Mouse (Mus musculus) thymus, postnatal 4 days (tissue): Measurements from ENCODE around the gene Arpc1b.
"Not testable (repeated sequence)": the region's sequence is repeated elsewhere in the genome, so short reads cannot be mapped to it uniquely, and the experiment has no call there.

ENCODE experiments used
- DNase-seq: peaks from one replicate; pipeline ENCODE4 v3.0.0; 2021

The Arpc1b gene

DNA sequence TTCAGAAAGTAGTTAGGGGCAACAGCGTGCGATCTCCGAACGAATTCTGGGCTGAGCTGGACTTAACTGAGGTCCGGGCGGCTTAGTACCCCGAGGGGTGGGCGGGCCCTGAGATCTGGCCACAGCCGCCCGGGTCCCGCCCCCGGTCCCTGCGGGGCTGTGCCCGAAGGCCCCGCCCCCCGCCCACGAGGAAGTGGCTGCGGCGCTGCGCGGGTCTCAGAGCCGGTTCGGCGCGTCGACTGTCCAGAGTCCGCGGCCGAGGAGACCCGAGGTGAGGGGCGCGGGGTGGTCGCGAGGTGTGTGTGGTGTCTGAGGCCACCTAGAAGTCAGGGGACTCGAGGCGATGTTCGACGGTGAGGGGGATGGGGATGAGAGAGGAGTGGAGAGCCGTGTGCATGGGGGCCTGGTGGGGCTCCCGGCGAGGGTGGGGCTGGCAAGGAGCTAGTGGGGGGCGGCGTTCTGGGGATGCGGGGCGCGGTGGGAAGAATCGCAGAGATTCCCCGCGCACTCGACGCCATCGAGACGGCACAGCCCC is at the start of gene Arpc1b:
TSS of gene Arpc1b (plus strand) at position 145 of the 535 bp plus-strand sequence.
- peak; percentile 77 for DNase-seq

DNA sequence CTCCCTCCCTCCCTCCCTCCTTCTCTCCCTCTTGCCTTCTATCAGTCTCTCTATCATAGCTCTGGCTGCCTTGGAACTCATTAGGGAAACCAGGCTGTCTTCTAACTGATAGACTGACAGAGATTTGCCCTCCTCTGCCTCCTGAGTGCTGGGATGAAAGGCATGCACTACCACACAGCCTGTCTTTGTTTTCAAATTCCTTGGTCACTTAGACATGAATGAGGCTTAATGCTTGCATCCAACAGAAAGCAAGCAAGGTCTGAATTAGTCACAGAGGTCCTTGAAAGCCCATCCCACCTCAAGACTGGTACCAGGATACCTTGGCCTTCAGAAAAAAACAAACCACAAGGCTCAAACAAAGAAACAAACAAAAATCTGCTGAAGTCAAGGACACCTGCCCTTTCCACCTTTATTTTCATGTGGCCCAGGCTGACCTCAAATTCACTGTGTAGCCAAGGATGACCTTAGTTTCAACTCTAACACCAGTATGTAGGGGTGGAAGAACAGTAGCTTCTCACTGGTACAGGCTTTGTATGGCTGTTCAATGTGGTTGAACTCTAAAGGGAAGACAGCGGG is 49.2 kb upstream of the Arpc1b start:
- DNase-seq, result no peak

DNA sequence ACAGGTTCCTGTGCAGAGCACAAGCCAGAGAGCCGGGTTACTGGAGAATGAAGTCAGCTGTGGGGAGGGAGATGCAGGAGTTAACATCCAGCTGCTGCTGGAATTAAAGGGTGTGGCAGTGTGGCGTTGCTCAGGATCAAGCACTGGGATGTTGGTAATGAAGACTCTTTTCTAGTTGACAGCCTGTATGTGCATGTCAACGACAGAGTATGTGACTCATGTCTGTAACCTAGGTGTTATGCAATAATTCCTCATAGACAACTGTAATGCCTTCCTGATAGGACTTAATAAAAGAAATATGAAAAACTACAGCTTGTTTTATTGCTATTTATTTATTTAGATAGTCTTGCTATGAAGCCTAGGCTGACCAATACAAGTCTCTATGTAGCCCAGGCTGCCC is 45.2 kb upstream of the Arpc1b start:
- no peak for DNase-seq

DNA sequence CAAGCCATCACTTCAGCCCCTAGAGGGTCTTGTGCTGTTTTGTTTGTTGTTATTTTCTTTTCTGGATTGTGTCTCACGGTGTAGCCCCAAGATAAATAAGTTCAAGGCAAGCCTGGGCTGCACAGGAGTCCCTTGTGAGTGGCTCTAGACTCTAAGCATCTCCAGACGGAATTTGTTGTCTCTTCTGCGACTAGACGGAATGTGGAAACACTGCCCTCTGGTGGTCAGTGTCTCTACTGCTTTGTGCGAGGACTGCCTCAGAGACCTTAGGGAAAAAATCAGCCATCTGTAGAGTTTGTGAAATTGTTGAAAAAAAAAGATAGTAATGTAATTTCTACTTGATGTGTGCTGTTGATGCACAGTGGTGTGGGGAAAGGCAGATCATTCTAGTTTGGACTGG is 44.3 kb upstream of the Arpc1b start:
- DNase-seq, result peak; percentile 85

DNA sequence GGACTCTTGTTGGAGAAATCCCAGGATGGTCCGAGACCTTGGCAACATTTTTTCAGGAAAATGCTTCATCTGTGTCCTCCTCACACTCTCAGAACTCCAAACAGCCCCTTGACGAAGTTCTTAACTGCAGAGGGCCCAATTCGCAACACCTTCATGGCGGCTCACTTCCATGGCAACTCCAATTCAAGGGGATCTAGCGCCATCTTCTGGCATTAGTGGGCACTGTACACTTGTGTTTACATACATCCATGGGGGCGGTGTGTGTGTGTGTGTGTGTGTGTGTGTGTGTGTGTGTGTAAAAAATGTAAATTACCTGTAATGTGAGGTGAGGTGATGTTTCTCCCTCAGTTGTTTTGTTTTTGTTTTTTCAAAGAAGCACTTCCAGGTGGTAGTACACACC is 42.7 kb upstream of the Arpc1b start:
- DNase-seq, result peak; percentile 34

DNA sequence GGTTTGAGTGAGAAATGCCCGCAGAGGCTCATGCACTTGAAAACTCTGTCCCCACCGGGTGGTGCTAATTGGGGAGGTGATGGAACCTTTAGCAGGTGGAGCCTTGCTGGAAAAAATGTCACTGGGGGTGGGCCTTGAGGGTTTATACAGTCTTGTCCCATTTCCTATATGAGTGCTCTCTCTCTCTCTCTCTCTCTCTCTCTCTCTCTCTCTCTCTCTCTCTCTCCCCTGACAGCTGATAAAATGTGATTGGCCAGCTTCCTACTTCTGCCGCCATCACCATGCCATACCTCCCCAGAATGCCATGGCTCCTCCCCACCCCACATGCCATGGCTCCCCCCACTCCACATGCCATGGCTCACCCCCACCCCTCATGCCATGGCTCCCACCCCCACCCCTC is 38.9 kb upstream of the Arpc1b start:
- DNase-seq, result no peak

DNA sequence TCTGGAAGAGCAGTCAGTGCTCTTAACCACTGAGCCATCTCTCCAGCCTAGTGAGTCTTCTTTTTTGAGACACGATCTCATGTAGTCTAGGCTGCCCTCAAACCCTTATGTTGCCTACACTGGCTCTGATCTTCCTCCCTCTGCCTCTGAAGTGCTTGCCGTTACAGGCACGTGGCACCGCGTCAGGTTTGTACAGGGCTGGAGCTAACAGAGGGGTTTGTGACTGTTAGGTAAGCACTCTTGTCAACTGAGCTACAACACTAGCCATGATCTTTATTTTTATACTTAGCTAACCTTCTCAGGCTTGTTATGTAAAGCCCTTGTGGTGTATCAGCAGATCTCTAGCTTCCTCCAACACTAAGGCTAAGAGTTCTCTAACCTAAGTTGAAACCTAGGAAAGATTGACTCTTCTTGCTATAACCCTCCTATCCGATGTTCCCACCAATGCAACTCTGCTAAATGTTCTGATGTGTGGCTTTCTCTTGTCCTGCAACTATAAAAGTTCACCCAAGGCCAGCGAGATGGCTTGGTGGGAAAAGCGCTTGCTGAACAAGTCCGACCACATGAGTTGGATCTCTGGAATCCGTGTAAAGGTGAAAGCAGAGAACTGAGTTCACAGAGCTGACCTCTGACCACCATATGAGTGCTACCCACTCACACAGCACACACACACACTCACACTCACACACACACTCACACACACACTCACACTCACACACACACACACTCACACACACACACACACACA is 32.0 kb upstream of the Arpc1b start:
- no peak for DNase-seq

DNA sequence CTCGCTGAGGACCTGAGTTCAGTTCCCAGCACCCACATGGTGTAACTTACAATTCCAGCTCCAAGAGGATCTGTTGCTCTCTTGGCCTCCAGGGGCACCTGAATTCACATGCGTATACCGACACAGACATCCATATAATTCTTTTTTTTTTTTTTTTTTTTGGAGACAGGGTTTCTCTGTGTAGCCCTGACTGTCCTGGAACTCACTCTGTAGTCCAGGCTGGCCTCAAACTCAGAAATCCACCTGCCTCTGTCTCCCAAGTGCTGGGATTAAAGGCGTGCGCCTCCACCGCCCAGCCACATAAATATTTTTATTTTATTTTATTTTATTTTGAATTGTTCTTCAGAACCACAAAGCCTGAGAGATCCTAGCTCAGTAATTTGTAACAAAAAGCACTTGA is 30.8 kb upstream of the Arpc1b start:
- not testable (repeated sequence) for DNase-seq

DNA sequence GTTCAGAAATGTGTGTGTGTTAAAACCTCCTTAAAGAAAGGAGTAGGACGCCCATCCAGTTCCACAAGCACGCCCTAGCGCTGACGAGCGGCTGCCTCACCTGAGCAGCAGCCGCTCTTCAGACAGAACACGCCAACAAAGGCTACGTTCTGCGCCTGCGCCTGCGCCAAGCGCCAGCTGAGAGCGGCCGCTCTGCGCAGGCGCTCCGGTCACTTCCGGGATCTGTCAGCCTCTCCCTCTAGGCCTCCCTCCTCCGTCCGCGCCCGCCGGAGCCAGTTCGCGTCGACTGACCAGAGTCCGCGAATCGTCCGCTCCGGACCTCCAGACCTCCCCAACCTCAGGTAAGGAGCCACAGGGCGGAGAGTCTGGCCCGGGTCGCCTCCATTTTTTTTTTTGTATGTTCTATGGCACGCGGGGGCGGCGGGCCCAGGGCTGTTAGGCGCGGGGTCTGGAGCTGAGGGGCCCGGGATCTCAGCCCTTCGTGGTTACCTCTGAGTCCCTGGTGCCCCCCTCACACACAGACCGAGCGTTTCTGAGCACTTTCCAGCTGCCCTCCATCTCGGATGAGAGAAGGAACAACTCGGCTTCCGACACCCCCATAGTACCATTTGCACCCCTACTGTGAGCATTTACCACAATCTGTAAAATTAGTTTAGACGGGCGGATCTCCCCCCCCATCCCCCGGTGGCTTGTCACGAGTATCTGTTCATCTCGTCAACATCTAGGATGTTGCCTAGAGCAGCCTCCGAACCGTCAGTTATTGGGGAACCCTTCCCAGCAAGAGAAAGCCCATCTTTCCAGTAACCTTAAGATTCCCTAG is 30.2 kb upstream of the Arpc1b start, which contains the start of the genes Arpc1a and Kpna7:
TSS of gene Arpc1a (plus strand) at position 199 of the 820 bp plus-strand sequence.
TSS of gene Kpna7 (minus strand) at position 399 of the 820 bp plus-strand sequence.
- DNase-seq, result peak; percentile 98

DNA sequence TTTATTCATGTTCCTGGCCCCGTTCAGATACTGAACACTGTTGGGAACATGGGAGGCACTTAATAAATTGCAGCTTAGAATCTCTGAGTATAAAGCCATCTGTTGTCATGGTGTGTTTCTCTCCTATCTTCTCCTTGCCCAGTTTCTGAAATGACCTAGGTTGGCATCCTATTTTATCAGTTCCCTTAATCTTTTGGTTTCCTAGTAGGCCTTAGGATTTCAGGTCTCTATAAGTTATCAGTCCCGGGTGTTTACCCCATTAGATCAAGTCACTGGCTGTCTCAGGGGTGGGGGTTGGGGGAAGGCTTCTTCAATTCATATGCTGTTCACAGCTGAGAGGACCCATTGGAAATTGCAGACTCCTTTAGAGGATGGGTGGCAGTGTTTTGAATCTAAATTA is 29.2 kb upstream of the Arpc1b start:
- no peak for DNase-seq

DNA sequence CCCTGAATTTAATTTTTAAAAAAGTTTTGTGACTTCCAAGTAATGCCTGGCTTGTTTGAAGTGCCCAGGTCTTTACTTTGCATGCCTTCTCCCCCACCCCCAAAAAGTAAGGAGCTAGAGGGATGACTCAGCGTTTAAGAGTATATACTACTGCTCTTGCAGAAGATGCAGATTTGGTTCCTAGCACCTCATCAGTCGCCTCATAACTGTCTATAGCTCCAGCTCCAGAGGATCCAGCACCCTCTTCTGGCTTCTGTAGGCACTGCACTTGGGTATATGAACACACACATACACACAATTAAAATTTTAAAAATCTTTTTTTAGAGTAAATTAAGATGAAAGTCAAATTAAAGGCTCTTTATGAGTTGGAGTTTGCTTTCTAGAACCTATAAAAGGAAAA is 25.8 kb upstream of the Arpc1b start:
- no peak for DNase-seq

DNA sequence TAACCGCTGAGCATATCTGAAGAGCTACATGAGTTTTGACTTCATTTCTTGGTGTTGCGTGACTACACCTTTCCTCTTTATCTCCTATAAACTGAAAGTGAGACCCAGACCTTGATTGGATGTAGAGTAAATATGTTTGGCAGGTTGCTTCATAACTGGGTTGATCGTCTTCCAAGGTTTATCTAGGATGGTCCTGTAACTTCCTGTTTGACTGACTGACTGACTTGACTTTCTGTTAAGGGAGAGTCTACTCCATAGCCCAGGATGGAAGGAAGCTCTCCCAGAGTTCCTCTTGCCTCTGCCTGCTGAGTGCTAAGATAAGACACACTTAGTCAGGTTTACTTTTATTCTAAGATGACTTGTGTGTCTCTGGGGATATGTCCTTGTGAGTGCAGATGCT is 24.1 kb upstream of the Arpc1b start:
- DNase-seq, result no peak

DNA sequence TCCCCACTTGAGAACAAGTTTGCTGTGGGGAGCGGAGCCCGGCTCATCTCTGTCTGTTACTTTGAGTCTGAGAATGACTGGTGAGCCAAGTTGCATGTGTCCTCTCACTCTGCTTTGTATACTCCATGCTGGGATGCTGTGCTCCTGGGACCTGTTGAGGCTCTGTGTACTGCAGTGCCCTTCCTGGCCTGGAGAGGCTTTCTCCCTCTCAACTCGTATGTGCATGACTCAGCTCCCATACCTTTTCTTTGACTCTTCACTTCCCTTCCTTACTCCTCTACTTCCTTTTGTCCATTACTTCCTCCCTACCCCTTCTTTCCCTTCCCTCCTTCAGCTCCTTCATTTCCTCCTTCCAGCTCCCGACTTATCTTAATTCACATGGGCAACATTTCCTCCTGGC is 17.8 kb upstream of the Arpc1b start:
- no peak for DNase-seq

DNA sequence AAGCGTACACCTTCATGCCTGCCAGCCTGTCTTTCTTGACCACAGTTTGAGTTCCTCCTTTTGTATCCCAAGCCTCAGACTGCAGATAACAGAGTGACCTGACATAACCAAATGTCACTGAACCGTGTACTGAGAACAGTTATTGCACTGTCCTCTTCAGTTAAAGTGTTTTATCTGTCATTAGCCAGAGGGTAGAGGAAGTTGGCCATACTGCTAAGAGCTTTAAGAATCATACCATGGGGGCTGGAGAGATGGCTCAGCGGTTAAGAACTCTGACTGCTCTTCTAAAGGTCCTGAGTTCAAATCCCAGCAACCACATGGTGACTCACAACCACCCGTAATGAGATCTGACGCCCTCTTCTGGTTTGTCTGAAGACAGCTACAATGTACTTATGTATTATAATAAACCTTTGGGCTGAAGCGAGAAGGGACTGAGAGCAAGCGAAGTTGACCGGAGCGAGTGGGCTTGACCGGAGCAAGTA is 15.6 kb upstream of the Arpc1b start:
- no peak for DNase-seq

DNA sequence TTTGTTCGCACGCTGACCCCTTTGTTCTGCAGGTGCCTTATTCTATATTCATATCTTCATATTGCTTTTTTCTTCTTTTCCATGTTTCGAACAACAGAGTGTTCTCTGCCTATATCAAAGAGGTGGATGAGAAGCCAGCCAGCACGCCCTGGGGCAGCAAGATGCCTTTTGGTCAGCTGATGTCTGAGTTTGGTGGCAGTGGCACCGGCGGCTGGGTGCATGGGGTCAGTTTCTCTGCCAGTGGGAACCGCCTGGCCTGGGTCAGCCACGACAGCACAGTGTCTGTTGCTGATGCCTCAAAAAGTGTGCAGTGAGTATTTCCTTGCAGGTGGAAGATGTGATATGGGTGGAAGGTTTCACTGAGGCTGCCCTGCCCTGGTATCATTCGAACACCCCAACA is 13.1 kb upstream of the Arpc1b start:
- DNase-seq, result no peak

DNA sequence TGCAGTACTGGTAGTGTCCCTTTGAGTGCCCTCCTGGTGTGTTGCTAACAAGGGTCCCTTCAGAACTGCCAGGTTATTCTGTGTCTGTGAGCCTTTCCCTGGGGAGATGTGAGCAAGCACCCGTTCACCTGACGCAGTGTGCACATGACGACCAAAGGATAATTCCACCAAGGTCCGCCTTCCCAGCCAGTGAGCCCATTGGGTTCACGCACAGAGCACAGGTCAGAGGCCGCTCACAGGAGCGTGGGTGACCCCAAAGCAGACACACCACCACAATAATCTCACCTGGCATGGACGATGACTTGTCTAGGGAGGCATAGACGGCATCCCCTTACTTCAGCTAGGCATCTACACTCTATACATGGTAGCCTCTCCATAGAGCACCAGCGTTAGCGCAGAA is 12.6 kb upstream of the Arpc1b start:
- DNase-seq, result not testable (repeated sequence)

DNA sequence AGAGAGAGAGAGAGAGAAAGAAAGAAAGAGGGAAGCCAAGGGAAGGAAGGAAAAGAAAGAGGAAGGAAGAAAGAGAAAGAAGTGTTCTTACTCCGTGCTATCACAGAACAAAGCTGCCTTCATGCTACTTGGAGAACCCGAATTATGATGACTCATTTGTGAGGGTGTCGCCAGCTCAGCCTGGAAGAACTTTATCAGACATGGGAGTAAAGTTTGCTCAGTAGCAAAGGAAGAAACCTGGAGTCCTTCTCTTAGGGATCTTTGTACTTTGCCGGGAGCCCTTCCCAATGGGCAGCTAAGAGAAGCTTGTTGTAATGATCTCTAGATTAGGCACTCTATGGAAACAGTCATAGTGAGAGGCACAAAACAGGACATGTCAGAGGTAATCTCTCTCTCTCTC is 11.3 kb upstream of the Arpc1b start:
- no peak for DNase-seq

DNA sequence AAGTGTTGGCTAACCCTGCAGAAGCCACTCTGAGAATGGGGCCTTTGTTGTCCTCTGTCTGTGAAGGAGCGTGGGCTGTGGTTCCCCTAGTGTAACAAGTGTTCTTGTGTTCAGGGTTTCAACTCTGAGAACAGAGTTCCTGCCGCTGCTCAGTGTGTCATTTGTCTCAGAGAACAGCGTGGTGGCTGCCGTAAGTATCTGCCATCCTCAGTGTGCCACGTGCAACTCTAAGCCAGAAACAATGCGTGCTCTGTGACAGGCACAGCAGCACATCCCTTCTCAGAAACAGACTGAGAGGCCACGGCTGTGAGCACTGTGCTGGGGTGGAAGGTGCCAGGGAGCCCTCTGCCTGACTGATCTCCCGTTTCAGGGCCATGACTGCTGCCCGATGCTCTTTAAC is 9.7 kb upstream of the Arpc1b start:
- no peak for DNase-seq

DNA sequence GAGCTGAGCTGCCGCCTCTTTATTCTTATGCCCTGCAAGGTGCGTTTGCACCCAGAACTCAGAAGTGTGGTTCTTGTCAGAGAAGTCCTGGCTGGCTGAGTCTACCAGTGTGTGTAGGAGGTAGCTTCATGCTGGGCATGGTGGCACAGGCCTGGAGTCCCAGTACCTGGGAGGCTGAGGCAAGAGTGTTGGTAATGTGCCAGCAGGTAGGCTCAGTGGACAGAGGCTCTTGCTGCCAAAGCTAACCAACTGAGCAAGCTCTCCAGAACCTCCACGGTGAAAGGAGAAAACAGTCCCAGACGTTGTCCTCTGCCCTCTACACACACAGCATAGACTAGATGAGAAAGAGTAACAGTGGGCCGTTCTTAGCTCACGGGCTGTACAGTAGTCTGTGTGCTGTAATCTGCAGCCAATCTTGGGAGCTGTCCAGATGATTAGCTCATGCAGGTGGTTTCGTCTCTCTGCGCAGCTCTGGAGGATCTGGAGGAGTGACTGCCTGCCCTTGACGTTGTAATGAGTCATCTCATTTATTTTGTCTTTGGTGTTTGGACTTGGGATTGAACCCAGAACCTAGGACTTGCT is 8.2 kb upstream of the Arpc1b start:
- no peak for DNase-seq

DNA sequence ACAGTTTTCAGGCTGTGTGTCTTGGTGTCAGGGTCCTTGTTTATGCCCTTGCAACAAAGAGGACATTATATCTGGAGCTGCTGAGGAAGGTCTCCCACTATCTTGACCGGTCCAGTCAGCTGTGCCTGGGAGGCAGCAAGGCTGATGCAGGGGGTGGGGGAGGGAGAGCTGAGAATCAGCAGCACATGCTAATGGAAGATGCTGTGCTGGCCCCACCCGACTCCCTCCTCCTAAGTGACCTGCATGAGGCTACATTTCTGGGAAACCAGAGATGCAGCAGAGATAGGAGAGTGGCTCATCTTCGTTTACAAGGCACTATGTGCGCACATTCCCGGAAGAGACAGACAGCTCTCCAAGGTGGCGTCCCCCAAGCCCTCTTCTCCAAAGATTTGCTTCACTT is 3.6 kb upstream of the Arpc1b start:
- DNase-seq, result no peak

DNA sequence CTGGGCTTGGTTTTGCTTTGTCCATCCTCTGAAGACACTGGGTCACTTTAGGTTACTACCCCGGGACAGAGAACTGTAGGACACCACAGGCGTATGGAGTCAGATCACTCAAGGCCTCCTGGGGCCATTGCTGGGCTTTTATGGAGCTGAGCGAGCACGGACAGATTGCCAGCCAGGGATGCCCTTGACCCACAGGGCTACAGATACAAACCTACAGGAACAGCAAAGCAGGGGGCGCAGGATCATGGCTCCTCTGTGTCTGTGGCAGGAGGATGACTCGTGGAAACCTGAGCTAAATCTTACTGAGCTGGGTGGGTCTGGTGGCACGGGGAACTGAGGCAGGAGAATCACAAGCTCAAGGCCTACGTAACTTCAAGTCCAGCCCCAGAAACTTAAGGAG is 1.4 kb upstream of the Arpc1b start:
- DNase-seq, result no peak

DNA sequence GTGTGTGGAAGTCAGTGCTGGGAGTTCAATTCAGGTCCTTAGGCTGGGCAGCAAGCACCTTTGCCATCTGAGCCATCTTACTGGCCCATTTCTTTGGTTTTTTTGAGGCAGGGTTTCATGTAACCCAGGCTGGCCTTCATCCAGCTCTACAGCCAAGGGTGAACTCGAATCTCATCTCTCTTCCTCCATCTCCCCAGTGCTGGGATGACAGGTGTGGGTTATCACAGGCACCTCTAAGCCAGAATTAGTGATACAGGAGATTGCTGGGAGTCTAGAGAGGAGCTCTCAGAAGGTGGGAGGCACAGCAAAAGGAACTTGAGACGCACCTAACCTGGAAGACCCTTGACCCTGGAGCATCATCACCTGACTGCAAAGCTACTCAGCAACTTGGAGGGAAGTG is 599 bp upstream of the Arpc1b start:
- DNase-seq, result no peak
